Mouse (Mus musculus): Measurements from ENCODE around the gene Gm43552. TPM values are rescaled to one million over a fixed set of nuclear protein-coding genes. Genes with fewer than 3 reads are reported as not detected.

Gm43552 gene
- polyA plus RNA-seq, 1 experiment from 2014 or later: not detected

GRCm38 (mm10) chr5:65457086-65457827 is 35.4 kb downstream of the Gm43552 start:
- DNase-seq (ENCODE audit: low spot score): no peak
- Histone ChIP-seq H3K4me3 (no peak overlapping the region), H3K9me3 (replicated peaks) (no peaks in the 10 kb centered on the region), H3K27me3 (ENCODE audit: low read depth, poor library complexity, severe bottlenecking) (no peaks in the 10 kb centered on the region), H3K36me3 (no peaks in the 10 kb centered on the region), H3K27ac (replicated peaks) (no peak overlapping the region), H3K4me1 (peaks cover 5% of the 10 kb centered on the region; the same call in 1 of the 2 replicates)
- 75% methylated on average over 7 of the region's 7 CpGs for WGBS

- Histone ChIP-seq H3K36me3 (0 out of 2 replicates have a peak, but pooled peaks cover 3% of the 10 kb centered on the region), H3K4me1 (peaks cover 5% of the 10 kb centered on the region; the same call in 1 of the 2 replicates), H3K27me3 (ENCODE audit: low read depth, poor library complexity, severe bottlenecking) (no peaks in the 10 kb centered on the region), H3K4me3 (no peak overlapping the region), H3K9me3 (replicated peaks) (no peaks in the 10 kb centered on the region), H3K27ac (replicated peaks) (no peak overlapping the region)
- WGBS: 79% methylated on average over 5 of the region's 5 CpGs
- no peak for DNase-seq (ENCODE audit: low spot score)
Observed at GRCm38 (mm10) chr5:65454771-65455170, 37.9 kb downstream of the Gm43552 start.

- no peak overlapping the region for H3K27ac ChIP-seq (replicated peaks)
- 0 out of 2 replicates have a peak, but pooled peaks cover 6% of the 10 kb centered on the region for H3K36me3 ChIP-seq
- 80% methylated on average over 4 of the region's 4 CpGs for WGBS
- H3K4me1 ChIP-seq: no peaks in the 10 kb centered on the region
- no peak overlapping the region for H3K4me3 ChIP-seq
- no peaks in the 10 kb centered on the region for H3K9me3 ChIP-seq (replicated peaks)
- no peak for DNase-seq (ENCODE audit: low spot score)
- no peaks in the 10 kb centered on the region for H3K27me3 ChIP-seq (ENCODE audit: low read depth, poor library complexity, severe bottlenecking)
Observed at GRCm38 (mm10) chr5:65448941-65449340, 43.7 kb downstream of the Gm43552 start.

GRCm38 (mm10) chr5:65447826-65448225 is 44.8 kb downstream of the Gm43552 start:
- no peak for DNase-seq (ENCODE audit: low spot score)
- Histone ChIP-seq H3K9me3 (replicated peaks) (no peaks in the 10 kb centered on the region), H3K4me1 (no peaks in the 10 kb centered on the region), H3K4me3 (no peak overlapping the region), H3K27ac (replicated peaks) (no peak overlapping the region), H3K27me3 (ENCODE audit: low read depth, poor library complexity, severe bottlenecking) (no peaks in the 10 kb centered on the region), H3K36me3 (0 out of 2 replicates have a peak, but pooled peaks cover 6% of the 10 kb centered on the region)
- 81% methylated on average over 2 of the region's 2 CpGs for WGBS

- 0 out of 2 replicates have a peak, but pooled peaks cover 6% of the 10 kb centered on the region for H3K36me3 ChIP-seq
- no peak overlapping the region for H3K4me3 ChIP-seq
- 84% methylated on average over 2 of the region's 2 CpGs for WGBS
- DNase-seq (ENCODE audit: low spot score): no peak
- H3K4me1 ChIP-seq: no peaks in the 10 kb centered on the region
- no peaks in the 10 kb centered on the region for H3K27me3 ChIP-seq (ENCODE audit: low read depth, poor library complexity, severe bottlenecking)
- H3K27ac ChIP-seq (replicated peaks): no peak overlapping the region
- no peaks in the 10 kb centered on the region for H3K9me3 ChIP-seq (replicated peaks)
Observed at GRCm38 (mm10) chr5:65446756-65447155, 45.9 kb downstream of the Gm43552 start.

GRCm38 (mm10) chr5:65444981-65445380 is 47.7 kb downstream of the Gm43552 start:
- Histone ChIP-seq H3K27ac (replicated peaks) (no peak overlapping the region), H3K4me3 (no peak overlapping the region), H3K9me3 (replicated peaks) (no peaks in the 10 kb centered on the region), H3K4me1 (peaks cover 3% of the 10 kb centered on the region; the same call in 1 of the 2 replicates), H3K36me3 (0 out of 2 replicates have a peak, but pooled peaks cover 3% of the 10 kb centered on the region), H3K27me3 (ENCODE audit: low read depth, poor library complexity, severe bottlenecking) (no peaks in the 10 kb centered on the region)
- WGBS: 72% methylated on average over 3 of the region's 6 CpGs
- no peak for DNase-seq (ENCODE audit: low spot score)

GRCm38 (mm10) chr5:65438041-65438440 is 54.6 kb downstream of the Gm43552 start:
- no peak overlapping the region for H3K27ac ChIP-seq (replicated peaks)
- peaks cover 24% of the 10 kb centered on the region for H3K4me1 ChIP-seq
- DNase-seq (ENCODE audit: low spot score): no peak
- no peaks in the 10 kb centered on the region for H3K36me3 ChIP-seq
- no peaks in the 10 kb centered on the region for H3K27me3 ChIP-seq (ENCODE audit: low read depth, poor library complexity, severe bottlenecking)
- no peak overlapping the region for H3K4me3 ChIP-seq
- no peaks in the 10 kb centered on the region for H3K9me3 ChIP-seq (replicated peaks)

GRCm38 (mm10) chr5:65435806-65436561 is 56.6 kb downstream of the Gm43552 start, which contains the start of gene Ugdh:
TSS of gene Ugdh (minus strand) at chr5:65435949.
- Histone ChIP-seq H3K36me3 (no peaks in the 10 kb centered on the region), H3K4me3 (peak within 1 kb of the TSS; percentile 81), H3K27me3 (ENCODE audit: low read depth, poor library complexity, severe bottlenecking) (no peaks in the 10 kb centered on the region), H3K4me1 (peaks cover 21% of the 10 kb centered on the region), H3K27ac (replicated peaks) (peak within 1 kb of the TSS; percentile 88), H3K9me3 (replicated peaks) (no peaks in the 10 kb centered on the region)
- under 1% methylated on average over 51 of the region's 51 CpGs for WGBS
- peak; percentile 98 for DNase-seq (ENCODE audit: low spot score)

- no peaks in the 10 kb centered on the region for H3K36me3 ChIP-seq
- no peaks in the 10 kb centered on the region for H3K9me3 ChIP-seq (replicated peaks)
- H3K27me3 ChIP-seq (ENCODE audit: low read depth, poor library complexity, severe bottlenecking): no peaks in the 10 kb centered on the region
- peak overlapping the region; percentile 88 for H3K27ac ChIP-seq (replicated peaks)
- DNase-seq (ENCODE audit: low spot score): no peak
- WGBS: under 1% methylated on average over 47 of the region's 47 CpGs
- peaks cover 21% of the 10 kb centered on the region for H3K4me1 ChIP-seq
- peak overlapping the region; percentile 81 for H3K4me3 ChIP-seq
Observed at GRCm38 (mm10) chr5:65435363-65435805, 57.2 kb downstream of the Gm43552 start.

- peak overlapping the region; percentile 81 for H3K4me3 ChIP-seq
- peaks cover 21% of the 10 kb centered on the region for H3K4me1 ChIP-seq
- no peaks in the 10 kb centered on the region for H3K27me3 ChIP-seq (ENCODE audit: low read depth, poor library complexity, severe bottlenecking)
- DNase-seq (ENCODE audit: low spot score): no peak
- 9% methylated on average over 15 of the region's 15 CpGs for WGBS
- H3K36me3 ChIP-seq: no peaks in the 10 kb centered on the region
- H3K9me3 ChIP-seq (replicated peaks): no peaks in the 10 kb centered on the region
- peak overlapping the region; percentile 88 for H3K27ac ChIP-seq (replicated peaks)
Observed at GRCm38 (mm10) chr5:65434471-65435362, 57.9 kb downstream of the Gm43552 start.

GRCm38 (mm10) chr5:65429441-65429840 is 63.2 kb downstream of the Gm43552 start:
- peaks cover 6% of the 10 kb centered on the region for H3K4me1 ChIP-seq
- peaks cover 22% of the 10 kb centered on the region for H3K36me3 ChIP-seq
- H3K9me3 ChIP-seq (replicated peaks): no peaks in the 10 kb centered on the region
- H3K27me3 ChIP-seq (ENCODE audit: low read depth, poor library complexity, severe bottlenecking): no peaks in the 10 kb centered on the region
- no peak overlapping the region for H3K4me3 ChIP-seq
- 92% methylated on average over 5 of the region's 5 CpGs for WGBS
- H3K27ac ChIP-seq (replicated peaks): no peak overlapping the region
- no peak for DNase-seq (ENCODE audit: low spot score)

GRCm38 (mm10) chr5:65428321-65428720 is 64.3 kb downstream of the Gm43552 start:
- Histone ChIP-seq H3K36me3 (peaks cover 31% of the 10 kb centered on the region), H3K4me3 (no peak overlapping the region), H3K9me3 (replicated peaks) (no peaks in the 10 kb centered on the region), H3K4me1 (0 out of 2 replicates have a peak, but pooled peaks cover 3% of the 10 kb centered on the region), H3K27me3 (ENCODE audit: low read depth, poor library complexity, severe bottlenecking) (no peaks in the 10 kb centered on the region), H3K27ac (replicated peaks) (no peak overlapping the region)
- 38% methylated on average over 4 of the region's 4 CpGs for WGBS
- DNase-seq (ENCODE audit: low spot score): no peak
